Mouse (Mus musculus) layer of hippocampus, adult 9-10 months (tissue): ENCODE results near the gene Cpn2.

Source experiments
- DNase-seq: peaks from one replicate; pipeline ENCODE4 v3.0.0; 2022; ENCODE audit warnings: low spot score

Cpn2 gene

GRCm38 (mm10) chr16:30236091-30236699, 31.1 kb downstream of the Cpn2 start:
- DNase-seq = peak; percentile 42

- DNase-seq = no peak
These were observed 31.7 kb downstream of the Cpn2 start for GRCm38 (mm10) chr16:30235577-30235976.

GRCm38 (mm10) chr16:30234636-30235546, 32.4 kb downstream of the Cpn2 start:
- DNase-seq = no peak

- no peak for DNase-seq
These were observed 33.2 kb downstream of the Cpn2 start for GRCm38 (mm10) chr16:30234077-30234476.

GRCm38 (mm10) chr16:30231882-30232604, 35.3 kb downstream of the Cpn2 start:
- no peak for DNase-seq

- no peak for DNase-seq
These were observed 39.9 kb downstream of the Cpn2 start for GRCm38 (mm10) chr16:30227352-30227751.

GRCm38 (mm10) chr16:30221161-30221782, 46.0 kb downstream of the Cpn2 start:
- no peak for DNase-seq

GRCm38 (mm10) chr16:30215811-30216210, 51.5 kb downstream of the Cpn2 start:
- DNase-seq = no peak

GRCm38 (mm10) chr16:30213644-30214043, 53.7 kb downstream of the Cpn2 start:
- no peak for DNase-seq

GRCm38 (mm10) chr16:30212035-30212434, 55.3 kb downstream of the Cpn2 start:
- DNase-seq = no peak

- DNase-seq = no peak
These were observed 58.0 kb downstream of the Cpn2 start for GRCm38 (mm10) chr16:30209264-30209663.

- no peak for DNase-seq
These were observed 59.3 kb downstream of the Cpn2 start for GRCm38 (mm10) chr16:30207991-30208390.

GRCm38 (mm10) chr16:30207111-30207828, 60.0 kb downstream of the Cpn2 start:
- DNase-seq = no peak
